Mouse (Mus musculus) testis, adult 2 months (tissue): ENCODE data around the gene Syna.

Experiments used
- CTCF ChIP-seq: fragments of 200-500 bp; IDR thresholded peaks from 2 replicates; pipeline ENCODE4 v1.5.1; 2012; ENCODE audit warnings: low read depth, mild to moderate bottlenecking, inconsistent platforms, low read length, moderate library complexity; ENCODE audit not compliant: control insufficient read depth, insufficient read depth, insufficient replicate concordance
- POLR2A ChIP-seq: fragments of 200-500 bp; IDR thresholded peaks from 2 replicates; pipeline ENCODE4 v1.6.1; 2012; ENCODE audit warnings: low read depth, mild to moderate bottlenecking, inconsistent platforms, low read length, moderate library complexity; ENCODE audit not compliant: control insufficient read depth

DNA sequence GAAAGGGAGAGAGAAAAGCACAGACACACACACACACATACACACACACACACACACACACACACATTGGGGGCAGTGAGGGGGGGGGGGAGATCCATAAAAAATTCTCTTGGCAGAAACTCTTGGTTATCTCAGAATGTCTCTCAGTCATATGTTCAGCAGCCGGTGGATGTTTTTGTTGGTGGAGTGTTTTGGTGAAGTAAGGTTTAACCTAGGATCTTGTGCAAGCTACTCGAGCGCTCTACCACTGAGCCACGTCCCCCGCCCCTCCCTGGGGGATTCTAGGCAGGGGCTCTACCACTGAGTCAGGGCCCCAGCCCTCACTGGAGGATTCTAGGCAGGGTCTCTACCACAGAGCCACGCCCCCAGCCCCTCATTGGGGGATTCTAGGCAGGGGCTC lies 23.9 kb downstream of the Syna start:
- TF ChIP-seq POLR2A (no peak), CTCF (no peak)
